Mouse (Mus musculus) right cerebral cortex, adult 18-20 months (tissue): ENCODE data around the gene Gnat2.

Experiments used
- DNase-seq: peaks from one replicate; pipeline ENCODE4 v3.0.0; 2022; ENCODE audit warnings: mixed read lengths

The Gnat2 gene

DNA sequence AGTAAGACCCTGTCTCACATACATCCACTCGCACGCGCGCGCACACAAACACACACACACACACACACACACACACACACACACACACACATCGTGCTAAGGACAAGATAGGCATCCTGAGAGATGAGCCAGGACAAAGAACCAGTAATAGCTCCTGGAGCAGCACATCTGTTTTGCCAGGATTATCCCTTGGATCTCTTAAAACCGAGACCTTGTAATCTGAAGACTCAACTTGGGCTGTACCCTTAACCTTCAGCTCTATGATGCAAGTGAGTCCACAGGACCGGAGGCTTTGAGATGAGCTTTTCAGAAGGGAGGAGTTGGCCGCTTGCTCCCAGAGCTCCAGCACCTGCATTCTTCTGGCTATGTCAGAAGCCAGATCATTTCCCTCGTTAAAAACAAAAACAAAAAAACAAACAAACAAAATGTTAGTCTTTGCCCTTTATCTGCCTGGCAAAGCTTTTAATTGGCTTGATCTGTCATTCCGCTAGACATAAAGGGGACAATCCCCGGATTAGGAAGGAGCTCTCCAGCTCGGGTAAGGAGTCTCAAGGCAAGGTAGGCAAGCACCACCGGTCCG lies at the start of gene Gnat2:
Gnat2 (plus strand) TSS at position 254 of the 580 bp plus-strand sequence.
- no peak for DNase-seq

- peak; percentile 91 for DNase-seq
Observed at GRCm38 (mm10) chr3:108044394-108045140, 48.0 kb upstream of the Gnat2 start, which contains the start of gene Gstm4. Gene Gstm4, minus strand, starts transcription at chr3:108044894.

DNA sequence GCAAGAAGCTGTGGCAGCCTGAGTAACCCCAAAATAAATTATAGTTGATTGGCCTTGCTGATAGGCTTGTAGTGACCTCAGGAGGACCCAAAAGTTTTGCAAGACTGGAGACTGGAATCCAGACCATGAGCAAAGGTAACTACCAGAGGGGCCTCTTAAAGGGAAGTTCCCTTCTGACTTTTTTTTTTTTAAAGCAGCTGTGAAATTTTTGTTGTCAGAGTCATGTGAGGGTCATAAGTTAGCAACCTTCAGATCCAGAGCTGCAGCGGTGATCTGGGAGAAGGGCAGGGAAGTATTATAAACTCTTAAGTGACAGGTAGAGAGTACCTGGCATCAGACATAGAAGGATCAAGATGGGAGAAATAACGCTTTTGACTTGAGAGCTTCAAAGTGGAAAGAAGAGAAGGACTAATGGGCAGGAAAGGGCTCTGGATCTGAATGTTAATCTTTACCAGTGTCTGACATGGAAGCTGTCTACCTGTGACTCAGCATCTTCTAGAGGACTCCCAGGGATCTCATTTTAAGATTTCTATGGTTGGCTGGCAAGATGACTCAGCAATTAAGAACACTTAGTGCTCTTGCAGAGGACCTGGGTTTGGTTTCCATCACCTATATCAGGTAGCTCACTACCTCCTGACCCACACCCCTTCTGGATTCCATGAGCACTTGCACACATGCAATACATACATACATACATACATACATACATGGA lies 45.5 kb upstream of the Gnat2 start:
- DNase-seq = no peak

DNA sequence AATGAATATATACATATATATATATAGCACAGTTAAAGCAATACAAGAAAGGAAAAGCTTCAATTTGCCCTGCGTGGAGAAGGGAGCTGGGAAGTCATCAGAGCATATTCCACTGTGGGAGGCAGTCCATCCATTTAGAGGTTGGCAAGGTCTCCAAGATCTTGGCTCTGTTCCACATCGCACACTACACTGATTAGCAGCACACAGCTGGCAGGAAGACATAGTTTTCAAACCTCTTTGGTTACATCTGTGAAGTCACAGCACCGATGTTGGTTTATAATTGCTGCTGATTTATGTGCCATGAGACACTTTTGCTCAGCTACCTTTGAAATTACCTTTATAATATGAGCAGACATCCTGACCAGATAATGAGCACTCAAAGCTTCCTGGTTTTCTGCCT lies 44.3 kb upstream of the Gnat2 start:
- no peak for DNase-seq

GRCm38 (mm10) chr3:108050493-108050892 lies 42.1 kb upstream of the Gnat2 start:
- no peak for DNase-seq

DNA sequence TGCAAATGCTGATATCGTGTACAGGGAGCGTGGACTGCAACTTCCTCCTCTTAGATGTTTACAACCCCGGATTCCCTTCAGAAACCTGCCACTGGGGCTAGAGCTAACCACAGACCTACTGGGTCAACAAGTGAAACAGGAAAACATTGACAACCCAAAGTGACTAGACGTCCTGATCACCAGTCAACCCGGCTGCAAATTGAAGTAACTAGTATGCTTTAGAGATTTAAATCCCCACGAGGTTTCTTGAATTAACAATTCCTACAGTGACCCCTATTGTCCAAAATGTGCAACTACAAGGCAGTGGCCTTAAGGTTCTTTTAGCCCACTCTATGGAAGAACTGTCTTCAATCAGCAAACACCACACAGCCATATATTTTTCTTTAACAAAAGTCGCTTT lies 31.2 kb upstream of the Gnat2 start:
- no peak for DNase-seq

- DNase-seq = no peak
Observed at GRCm38 (mm10) chr3:108062648-108063047, 29.9 kb upstream of the Gnat2 start.

GRCm38 (mm10) chr3:108064672-108065071 lies 27.9 kb upstream of the Gnat2 start:
- no peak for DNase-seq

DNA sequence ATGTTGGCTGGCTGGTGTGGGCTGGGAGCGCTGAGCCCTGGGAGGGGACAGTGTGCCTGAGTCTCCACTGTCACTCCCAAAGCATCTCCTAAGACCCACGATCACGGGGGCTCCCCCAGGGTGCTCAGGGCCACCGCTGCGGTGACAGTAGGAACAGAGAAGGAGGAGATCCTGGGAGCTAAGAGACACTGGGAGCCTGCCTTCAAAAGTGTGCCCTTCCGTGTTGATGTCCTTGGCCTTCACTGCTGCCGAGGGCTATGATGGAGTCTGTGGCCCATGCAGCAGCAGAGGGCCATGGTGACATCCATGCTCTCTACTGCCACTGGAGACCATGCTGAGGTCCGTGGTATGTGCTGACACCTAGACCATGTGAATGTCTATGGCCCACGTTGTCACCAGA lies 27.0 kb upstream of the Gnat2 start:
- DNase-seq = no peak

DNA sequence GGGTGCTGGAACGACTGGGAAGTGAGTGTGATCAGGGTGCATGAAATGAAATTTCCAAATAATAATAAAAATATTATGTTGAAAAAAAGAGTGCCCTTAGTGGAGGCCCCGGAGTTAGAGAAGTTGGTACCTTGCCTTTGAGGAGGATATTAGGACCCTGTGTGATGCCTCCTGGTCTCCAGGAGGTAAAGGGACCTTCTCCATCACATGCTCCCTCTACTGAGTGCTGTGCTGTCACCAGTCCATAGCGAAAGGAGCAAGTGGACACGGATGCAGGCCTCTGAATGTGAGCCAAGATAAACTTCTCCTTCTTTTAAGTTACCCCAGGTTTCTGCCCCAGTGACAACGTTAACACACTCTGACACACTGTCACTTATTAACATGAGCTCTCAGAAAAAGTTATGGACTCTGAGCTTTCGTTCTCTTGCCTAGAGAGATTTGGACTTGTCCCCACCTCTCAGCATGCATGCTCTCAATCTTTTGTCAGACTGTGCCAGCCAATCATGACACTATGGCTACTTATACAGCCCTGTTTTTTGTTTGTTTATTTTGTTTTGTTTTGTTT lies 25.1 kb upstream of the Gnat2 start:
- DNase-seq = no peak

- no peak for DNase-seq
Observed at GRCm38 (mm10) chr3:108068826-108069225, 23.8 kb upstream of the Gnat2 start.

GRCm38 (mm10) chr3:108069231-108069870 lies 23.2 kb upstream of the Gnat2 start:
- no peak for DNase-seq

- DNase-seq = no peak
Observed at GRCm38 (mm10) chr3:108070295-108071293, 22.0 kb upstream of the Gnat2 start.

DNA sequence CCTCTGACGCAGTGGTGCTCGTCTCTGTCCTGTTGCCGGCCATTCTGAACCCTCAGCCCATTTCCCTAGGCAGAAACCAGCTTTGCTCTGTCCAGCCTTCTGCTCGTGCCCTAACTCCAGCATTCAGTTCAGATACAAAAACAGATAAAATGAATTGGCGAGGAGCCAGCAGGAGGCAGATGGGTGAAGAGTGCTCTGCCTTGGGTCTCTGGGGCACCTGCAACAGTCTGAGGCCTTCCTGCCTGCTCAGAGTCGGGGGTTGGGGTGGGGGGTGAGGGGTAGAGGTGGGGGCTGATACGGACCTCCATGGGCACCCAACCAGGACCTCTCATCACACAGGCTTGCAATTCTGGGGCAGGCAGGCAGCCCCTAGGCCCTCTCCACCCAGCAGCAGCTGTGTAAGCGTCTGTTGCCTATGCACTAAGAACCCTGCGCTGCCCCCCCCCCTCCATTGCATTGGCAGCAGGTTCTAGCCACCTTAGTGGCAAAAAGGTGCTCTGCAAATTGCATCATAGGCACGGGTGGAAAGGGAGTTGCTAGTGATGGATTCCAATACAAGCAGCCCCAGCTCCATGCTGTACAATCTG lies 19.5 kb upstream of the Gnat2 start:
- DNase-seq = no peak

DNA sequence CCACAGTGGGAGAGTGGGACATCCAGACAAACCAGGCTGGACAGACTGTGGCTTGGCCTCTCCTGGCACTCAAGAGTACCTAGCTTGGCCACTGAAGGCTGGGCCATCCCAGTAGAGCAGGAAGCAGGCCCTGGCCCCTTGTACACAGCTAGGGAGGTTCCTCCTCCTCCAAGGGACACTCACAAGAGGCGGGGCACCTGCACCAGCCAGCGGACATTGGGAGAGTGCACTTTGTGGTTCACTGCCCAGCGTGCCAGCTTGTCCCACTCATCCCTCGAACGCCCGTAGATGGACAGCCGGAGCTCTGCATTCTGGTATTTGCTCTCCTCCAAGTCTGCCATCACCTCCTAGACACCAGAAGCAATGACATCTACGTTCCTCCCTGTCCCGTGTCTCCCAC lies 15.8 kb upstream of the Gnat2 start:
- no peak for DNase-seq

DNA sequence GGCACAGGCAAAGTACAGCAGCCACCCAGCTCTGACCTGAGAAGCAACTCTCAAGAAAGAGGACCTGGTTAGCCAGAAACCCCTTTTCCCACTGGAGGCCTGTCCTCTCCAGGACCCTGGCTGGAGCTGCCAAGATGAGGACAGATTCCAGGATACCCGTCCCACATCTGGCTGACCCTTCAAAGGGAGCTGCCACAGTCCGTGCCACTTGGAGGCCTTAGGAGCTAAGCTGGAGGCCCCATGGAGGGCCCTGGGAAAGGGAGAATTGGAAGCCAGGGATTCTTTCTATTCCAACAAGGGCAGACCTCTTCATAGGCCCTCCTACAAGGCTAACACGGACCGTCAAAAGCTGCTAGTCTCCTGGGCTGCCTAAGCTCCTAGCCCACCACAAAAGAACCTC lies 10.9 kb upstream of the Gnat2 start:
- no peak for DNase-seq

DNA sequence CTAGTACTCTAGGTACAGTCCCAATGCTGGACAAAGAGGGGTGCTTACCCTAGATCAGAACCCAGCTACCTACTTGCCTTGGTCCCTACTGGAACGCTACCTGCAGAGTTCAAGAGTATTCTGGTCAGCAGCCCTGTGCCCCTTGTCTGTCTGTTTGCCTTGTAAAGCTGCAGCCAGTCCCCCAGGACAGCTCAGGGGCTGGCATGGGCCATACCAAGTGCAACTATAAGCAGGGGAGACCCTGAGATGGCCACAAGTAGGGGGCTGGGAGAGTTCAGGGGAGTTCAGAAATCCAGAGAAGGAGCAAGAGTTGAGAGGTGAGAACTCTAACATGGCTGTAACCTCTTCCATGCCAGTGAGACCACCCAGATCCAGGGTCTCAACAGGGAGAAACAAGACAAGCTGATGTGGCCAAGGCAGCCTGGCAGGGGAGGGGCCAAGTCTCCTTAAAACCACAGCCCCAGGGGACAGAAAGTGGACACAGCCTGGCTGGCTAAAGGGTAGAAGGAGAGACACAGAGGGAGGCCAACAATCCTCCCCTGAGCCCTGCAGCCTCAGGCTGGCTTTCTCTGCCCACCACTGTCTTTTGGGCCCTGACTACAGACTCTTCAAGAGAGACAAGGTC lies 10.2 kb upstream of the Gnat2 start:
- DNase-seq = no peak

- DNase-seq = no peak
Observed at GRCm38 (mm10) chr3:108083161-108083560, 9.4 kb upstream of the Gnat2 start.

DNA sequence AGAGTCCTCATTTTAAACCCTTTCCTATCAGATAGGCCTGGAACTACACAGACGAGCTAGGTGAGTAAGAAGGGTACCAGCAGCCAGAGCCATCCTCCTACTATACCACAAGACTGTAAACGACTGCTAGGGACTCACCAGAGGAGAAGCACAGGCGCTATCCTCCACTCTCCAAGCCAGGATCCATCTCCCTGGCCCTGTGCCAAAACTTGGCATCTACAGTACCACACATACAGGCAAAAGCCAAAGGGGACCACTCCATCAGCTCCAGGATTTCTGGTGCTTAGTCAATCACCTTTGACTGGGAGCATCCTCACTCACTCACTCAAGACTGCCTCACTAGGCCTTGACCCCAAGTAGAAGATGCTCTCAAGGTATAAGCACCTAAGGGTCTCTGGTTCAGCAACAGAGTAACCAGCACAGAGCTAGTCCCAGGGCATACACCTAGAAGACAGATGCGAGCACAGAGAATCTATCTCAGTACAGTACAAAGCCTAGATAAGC lies 8.6 kb upstream of the Gnat2 start:
- no peak for DNase-seq

GRCm38 (mm10) chr3:108084767-108085270 lies 7.8 kb upstream of the Gnat2 start:
- DNase-seq = no peak
